Mouse (Mus musculus) E14TG2a.4 (cell line): ENCODE measurements around the gene Slc7a11.
A peak's percentile ranks its signal among the peaks of the same experiment; 100 is the strongest.

ENCODE experiments used
- H3K27me3 ChIP-seq: 2 replicates; pipeline ENCODE4 v1.6.1; 2014; ENCODE audit warnings: low read length, control low read depth; ENCODE audit not compliant: insufficient read depth
- H3K36me3 ChIP-seq: 2 replicates; pipeline ENCODE4 v1.6.1; 2014; ENCODE audit warnings: low read length, control low read depth; ENCODE audit not compliant: insufficient read depth
- H3K4me1 ChIP-seq: replicated peaks from 2 replicates; pipeline ENCODE4 v1.6.1; 2014; ENCODE audit warnings: low read depth, low read length, control low read depth
- H3K4me3 ChIP-seq: replicated peaks from 2 replicates; pipeline ENCODE4 v1.5.1; 2014; ENCODE audit warnings: mild to moderate bottlenecking, low read length
- H3K9me3 ChIP-seq: 2 replicates; pipeline ENCODE4 v1.6.1; 2014; ENCODE audit warnings: low read length, control low read depth
- CTCF ChIP-seq: conservative IDR thresholded peaks from 2 replicates; pipeline ENCODE4 v1.5.1; 2014; ENCODE audit warnings: low read length
- NANOG ChIP-seq: IDR thresholded peaks from 2 replicates; pipeline ENCODE4 v1.6.1; 2014; ENCODE audit warnings: borderline replicate concordance, low read length, mixed read lengths
- POU5F1 ChIP-seq: IDR thresholded peaks from 2 replicates; pipeline ENCODE4 v1.6.1; 2014; ENCODE audit warnings: low read length, borderline replicate concordance

Slc7a11 gene

GRCm38 (mm10) chr3:50421480-50422277 lies 21.7 kb downstream of the Slc7a11 start:
- no peak for TF ChIP-seq POU5F1
- Histone ChIP-seq H3K4me1 (no peaks in the 10 kb centered on the region), H3K36me3 (no peaks in the 10 kb centered on the region)

GRCm38 (mm10) chr3:50419161-50419560 lies 24.3 kb downstream of the Slc7a11 start:
- Histone ChIP-seq H3K27me3 (no peaks in the 10 kb centered on the region), H3K9me3 (no peaks in the 10 kb centered on the region), H3K4me1 (no peaks in the 10 kb centered on the region), H3K4me3 (no peak overlapping the region), H3K36me3 (no peaks in the 10 kb centered on the region)
- TF ChIP-seq NANOG (peak; percentile 51; the same call in 1 of the 2 replicates), POU5F1 (no peak)

More at GRCm38 (mm10) chr3:50421480-50422277, 21.7 kb downstream of the Slc7a11 start:
- no peaks in the 10 kb centered on the region for H3K9me3 ChIP-seq
- H3K4me3 ChIP-seq, result no peak overlapping the region
- no peaks in the 10 kb centered on the region for H3K27me3 ChIP-seq

GRCm38 (mm10) chr3:50406771-50407170 lies 36.6 kb downstream of the Slc7a11 start:
- Histone ChIP-seq H3K27me3 (no peaks in the 10 kb centered on the region), H3K4me3 (no peak overlapping the region), H3K4me1 (no peaks in the 10 kb centered on the region), H3K36me3 (no peaks in the 10 kb centered on the region), H3K9me3 (no peaks in the 10 kb centered on the region)
- no peak for TF ChIP-seq POU5F1
- no peak for TF ChIP-seq CTCF
- TF ChIP-seq NANOG, result no peak

GRCm38 (mm10) chr3:50405915-50406314 lies 37.5 kb downstream of the Slc7a11 start:
- TF ChIP-seq NANOG, result no peak
- no peak for TF ChIP-seq CTCF
- no peak for TF ChIP-seq POU5F1
- Histone ChIP-seq H3K27me3 (no peaks in the 10 kb centered on the region), H3K9me3 (no peaks in the 10 kb centered on the region), H3K4me1 (no peaks in the 10 kb centered on the region), H3K4me3 (no peak overlapping the region), H3K36me3 (no peaks in the 10 kb centered on the region)

- no peak for TF ChIP-seq CTCF
- TF ChIP-seq NANOG, result no peak
- TF ChIP-seq POU5F1, result no peak
- no peak overlapping the region for H3K4me3 ChIP-seq
- no peaks in the 10 kb centered on the region for H3K36me3 ChIP-seq
- H3K4me1 ChIP-seq, result no peaks in the 10 kb centered on the region
- H3K27me3 ChIP-seq, result no peaks in the 10 kb centered on the region
- H3K9me3 ChIP-seq, result no peaks in the 10 kb centered on the region
Observed at GRCm38 (mm10) chr3:50388786-50389185, 54.6 kb downstream of the Slc7a11 start.

GRCm38 (mm10) chr3:50388288-50388687 lies 55.1 kb downstream of the Slc7a11 start:
- Histone ChIP-seq H3K4me3 (no peak overlapping the region), H3K4me1 (no peaks in the 10 kb centered on the region), H3K27me3 (no peaks in the 10 kb centered on the region), H3K36me3 (no peaks in the 10 kb centered on the region), H3K9me3 (no peaks in the 10 kb centered on the region)
- TF ChIP-seq POU5F1, result no peak
- TF ChIP-seq NANOG, result no peak
- no peak for TF ChIP-seq CTCF

GRCm38 (mm10) chr3:50387280-50387679 lies 56.1 kb downstream of the Slc7a11 start:
- TF ChIP-seq NANOG (no peak), POU5F1 (no peak), CTCF (no peak)

GRCm38 (mm10) chr3:50386561-50387221 lies 56.7 kb downstream of the Slc7a11 start:
- Histone ChIP-seq H3K36me3 (no peaks in the 10 kb centered on the region), H3K27me3 (no peaks in the 10 kb centered on the region), H3K9me3 (no peaks in the 10 kb centered on the region), H3K4me3 (no peak overlapping the region), H3K4me1 (0 out of 2 replicates have a peak, but pooled peaks cover 6% of the 10 kb centered on the region)
- no peak for TF ChIP-seq NANOG
- TF ChIP-seq POU5F1, result no peak
- no peak for TF ChIP-seq CTCF

More at GRCm38 (mm10) chr3:50387280-50387679, 56.1 kb downstream of the Slc7a11 start:
- Histone ChIP-seq H3K9me3 (no peaks in the 10 kb centered on the region), H3K4me1 (0 out of 2 replicates have a peak, but pooled peaks cover 1% of the 10 kb centered on the region), H3K4me3 (no peak overlapping the region), H3K36me3 (no peaks in the 10 kb centered on the region), H3K27me3 (no peaks in the 10 kb centered on the region)

GRCm38 (mm10) chr3:50386066-50386465 lies 57.3 kb downstream of the Slc7a11 start:
- H3K27me3 ChIP-seq, result no peaks in the 10 kb centered on the region
- H3K4me1 ChIP-seq, result 0 out of 2 replicates have a peak, but pooled peaks cover 7% of the 10 kb centered on the region
- no peaks in the 10 kb centered on the region for H3K36me3 ChIP-seq
- no peak overlapping the region for H3K4me3 ChIP-seq
- H3K9me3 ChIP-seq, result no peaks in the 10 kb centered on the region
- TF ChIP-seq NANOG (no peak), CTCF (no peak), POU5F1 (no peak)
